Mouse (Mus musculus): ENCODE measurements at regions not wholly inside any gene's neighbourhood (a gene's known extent, or its start where the extent isn't known, plus 50 kb on each side); places are given as distances from the start of the nearest gene placed in this dataset.
"Not testable (repeated sequence)": the region's sequence is repeated elsewhere in the genome, so short reads cannot be mapped to it uniquely, and the experiment has no call there.

GRCm38 (mm10) chr12:21680026-21680425 lies 262.6 kb upstream of the Ywhaq start:
- not testable (repeated sequence) for H3K9ac ChIP-seq; H3K36me3 ChIP-seq; H3K4me3 ChIP-seq; H3K27ac ChIP-seq (ENCODE audit: poor library complexity, severe bottlenecking); H3K4me2 ChIP-seq; H3K4me1 ChIP-seq (replicated peaks); ATAC-seq (ENCODE audit: insufficient number of reproducible peaks, low FRiP score); H3K9me3 ChIP-seq (replicated peaks); H3K27me3 ChIP-seq (replicated peaks)
- WGBS, result 33% methylated on average over 4 of the region's 4 CpGs

DNA sequence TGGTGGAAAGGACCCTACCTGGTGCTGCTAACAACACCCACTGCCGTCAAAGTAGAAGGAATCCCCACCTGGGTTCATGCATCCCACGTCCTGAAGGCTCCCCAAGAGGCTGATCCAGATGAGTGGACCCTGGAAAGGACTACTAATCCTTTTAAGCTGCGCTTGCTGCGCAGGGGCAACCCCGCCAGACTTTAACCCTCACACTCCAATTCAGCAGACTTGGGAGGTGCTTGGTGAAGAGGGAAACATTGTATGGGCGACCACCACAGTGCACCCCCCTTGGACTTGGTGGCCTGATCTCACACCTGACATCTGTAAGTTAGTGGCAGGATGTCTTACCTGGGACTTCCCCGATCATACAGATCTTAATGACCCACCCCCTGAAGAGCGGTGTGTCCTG lies 231.9 kb upstream of the Ywhaq start:
- WGBS, result 74% methylated on average over 8 of the region's 8 CpGs
- H3K4me3 ChIP-seq; H3K36me3 ChIP-seq; H3K4me1 ChIP-seq (replicated peaks); H3K4me2 ChIP-seq; H3K27me3 ChIP-seq (replicated peaks); H3K9ac ChIP-seq; ATAC-seq (ENCODE audit: insufficient number of reproducible peaks, low FRiP score); H3K27ac ChIP-seq (ENCODE audit: poor library complexity, severe bottlenecking): not testable (repeated sequence)
- H3K9me3 ChIP-seq (replicated peaks), result peaks cover 77% of the 10 kb centered on the region

DNA sequence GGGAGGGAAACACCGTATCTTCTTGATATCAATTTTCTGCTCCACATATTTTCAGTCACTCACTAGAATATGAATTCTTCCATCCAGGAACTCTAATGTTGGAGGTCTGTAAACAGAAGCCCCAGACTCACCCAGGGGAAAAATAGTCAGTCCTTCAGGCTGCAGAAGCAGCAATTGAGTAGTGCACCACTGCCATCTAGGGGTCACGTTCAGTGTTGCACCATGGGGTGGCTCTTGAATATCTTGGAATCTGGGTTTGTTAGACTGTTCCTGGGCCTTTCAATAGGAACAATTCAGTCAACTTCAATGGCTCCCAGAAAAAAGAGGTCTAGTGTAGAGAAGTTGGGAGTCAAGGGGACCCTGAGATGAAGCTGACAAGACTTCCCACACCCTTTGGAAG lies 196.3 kb upstream of the Ywhaq start:
- not testable (repeated sequence) for H3K4me3 ChIP-seq; H3K9ac ChIP-seq; H3K4me1 ChIP-seq (replicated peaks); H3K9me3 ChIP-seq (replicated peaks); H3K27ac ChIP-seq (ENCODE audit: poor library complexity, severe bottlenecking); H3K4me2 ChIP-seq; ATAC-seq (ENCODE audit: insufficient number of reproducible peaks, low FRiP score); H3K27me3 ChIP-seq (replicated peaks); H3K36me3 ChIP-seq
- 12% methylated on average over 2 of the region's 2 CpGs for WGBS

DNA sequence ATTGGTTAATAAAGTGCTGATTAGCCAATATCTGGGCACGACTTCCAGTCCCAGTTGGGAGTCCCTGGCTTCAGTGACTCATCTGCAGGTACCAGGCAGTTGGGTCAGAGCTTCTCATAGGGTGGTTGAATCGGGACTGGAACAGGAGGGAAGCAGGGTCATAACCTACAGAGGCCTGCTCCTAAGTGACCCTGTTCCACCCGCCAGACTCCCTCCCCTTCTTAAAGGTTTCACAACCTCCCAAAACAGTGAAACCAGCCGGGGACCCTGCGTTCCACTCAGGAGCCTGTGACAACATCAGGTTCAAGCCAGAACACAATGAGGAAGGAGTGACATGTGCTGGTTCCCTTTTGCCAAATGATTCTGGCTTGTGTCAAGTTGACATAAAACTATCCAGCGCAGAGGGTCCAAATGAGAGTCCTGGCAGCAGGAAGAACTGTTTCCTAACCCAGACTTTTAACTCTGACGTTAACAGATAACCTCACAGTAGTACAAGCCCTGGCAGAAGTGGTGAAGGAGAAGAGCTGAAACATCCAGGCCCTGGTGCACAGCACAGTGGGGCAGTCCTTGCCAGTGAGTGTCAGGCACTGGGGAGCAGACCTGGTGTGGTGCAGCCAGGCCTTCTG lies 151.1 kb upstream of the Ywhaq start:
- H3K4me1 ChIP-seq (replicated peaks), result no peaks in the 10 kb centered on the region
- WGBS, result 46% methylated on average over 7 of the region's 7 CpGs
- no peak overlapping the region for H3K4me2 ChIP-seq
- H3K9me3 ChIP-seq (replicated peaks), result no peaks in the 10 kb centered on the region
- no peak for ATAC-seq (ENCODE audit: insufficient number of reproducible peaks, low FRiP score)
- no peaks in the 10 kb centered on the region for H3K36me3 ChIP-seq
- no peak overlapping the region for H3K9ac ChIP-seq
- no peak overlapping the region for H3K27ac ChIP-seq (ENCODE audit: poor library complexity, severe bottlenecking)
- no peak overlapping the region for H3K4me3 ChIP-seq
- H3K27me3 ChIP-seq (replicated peaks), result no peaks in the 10 kb centered on the region

GRCm38 (mm10) chr12:21543962-21544361 lies 126.5 kb upstream of the Ywhaq start:
- not testable (repeated sequence) for H3K36me3 ChIP-seq; H3K27me3 ChIP-seq (replicated peaks); H3K9me3 ChIP-seq (replicated peaks); H3K27ac ChIP-seq (ENCODE audit: poor library complexity, severe bottlenecking); H3K4me1 ChIP-seq (replicated peaks); H3K4me2 ChIP-seq; H3K4me3 ChIP-seq; H3K9ac ChIP-seq; ATAC-seq (ENCODE audit: insufficient number of reproducible peaks, low FRiP score)
- 66% methylated on average over 2 of the region's 2 CpGs for WGBS

- H3K4me2 ChIP-seq, result peak overlapping the region; percentile 72
- WGBS, result 1% methylated on average over 34 of the region's 34 CpGs
- peak; percentile 76 for ATAC-seq (ENCODE audit: insufficient number of reproducible peaks, low FRiP score)
- peak overlapping the region; percentile 70 for H3K9ac ChIP-seq
- not testable (repeated sequence) for H3K36me3 ChIP-seq; H3K9me3 ChIP-seq (replicated peaks); H3K4me1 ChIP-seq (replicated peaks); H3K27me3 ChIP-seq (replicated peaks)
- peak overlapping the region; percentile 49 for H3K27ac ChIP-seq (ENCODE audit: poor library complexity, severe bottlenecking)
- peak overlapping the region; percentile 69 for H3K4me3 ChIP-seq
Measured at GRCm38 (mm10) chr12:21543153-21543894, 125.9 kb upstream of the Ywhaq start.

DNA sequence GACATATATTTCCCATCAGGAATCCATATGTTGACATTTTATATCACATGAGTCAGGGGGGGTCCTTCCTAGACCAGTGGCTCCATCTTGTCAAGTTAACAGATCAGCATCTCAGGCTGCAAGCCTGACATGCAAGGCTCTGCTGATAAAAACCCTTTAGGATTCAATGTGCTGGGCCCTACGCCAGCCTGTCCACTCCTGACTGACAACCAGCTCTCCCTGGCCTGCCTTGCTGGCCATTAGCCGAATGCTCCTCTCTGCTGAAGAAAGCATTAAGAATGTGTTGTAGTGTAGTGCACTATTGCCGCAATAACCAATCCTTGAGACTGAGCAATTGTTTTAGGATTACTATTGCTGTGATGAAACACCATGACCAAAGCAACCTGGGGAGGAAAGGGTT lies 114.3 kb upstream of the Ywhaq start:
- H3K4me1 ChIP-seq (replicated peaks), result peaks cover 14% of the 10 kb centered on the region
- H3K9ac ChIP-seq, result no peak overlapping the region
- 66% methylated on average over 3 of the region's 3 CpGs for WGBS
- 0 out of 2 replicates have a peak, but pooled peaks cover 4% of the 10 kb centered on the region for H3K9me3 ChIP-seq (replicated peaks)
- H3K4me3 ChIP-seq, result no peak overlapping the region
- H3K27ac ChIP-seq (ENCODE audit: poor library complexity, severe bottlenecking), result no peak overlapping the region
- H3K27me3 ChIP-seq (replicated peaks), result no peaks in the 10 kb centered on the region
- no peaks in the 10 kb centered on the region for H3K36me3 ChIP-seq
- ATAC-seq (ENCODE audit: insufficient number of reproducible peaks, low FRiP score), result no peak
- no peak overlapping the region for H3K4me2 ChIP-seq

- WGBS, result 61% methylated on average over 3 of the region's 3 CpGs
- Histone ChIP-seq H3K27ac (ENCODE audit: poor library complexity, severe bottlenecking) (peak overlapping the region; percentile 3; the same call in 1 of the 2 replicates), H3K4me1 (replicated peaks) (peaks cover 14% of the 10 kb centered on the region)
- not testable (repeated sequence) for ATAC-seq (ENCODE audit: insufficient number of reproducible peaks, low FRiP score); H3K9ac ChIP-seq; H3K27me3 ChIP-seq (replicated peaks); H3K4me3 ChIP-seq; H3K9me3 ChIP-seq (replicated peaks); H3K36me3 ChIP-seq; H3K4me2 ChIP-seq
Measured at GRCm38 (mm10) chr12:21529367-21529766, 111.9 kb upstream of the Ywhaq start.

GRCm38 (mm10) chr12:21527336-21527735 lies 109.9 kb upstream of the Ywhaq start:
- not testable (repeated sequence) for H3K9ac ChIP-seq; H3K36me3 ChIP-seq; H3K27ac ChIP-seq (ENCODE audit: poor library complexity, severe bottlenecking); H3K9me3 ChIP-seq (replicated peaks); H3K4me3 ChIP-seq; H3K4me2 ChIP-seq; ATAC-seq (ENCODE audit: insufficient number of reproducible peaks, low FRiP score); H3K27me3 ChIP-seq (replicated peaks)
- 83% methylated on average over 8 of the region's 8 CpGs for WGBS
- H3K4me1 ChIP-seq (replicated peaks), result peaks cover 14% of the 10 kb centered on the region

GRCm38 (mm10) chr12:21526906-21527305 lies 109.5 kb upstream of the Ywhaq start:
- 79% methylated on average over 2 of the region's 2 CpGs for WGBS
- not testable (repeated sequence) for H3K27ac ChIP-seq (ENCODE audit: poor library complexity, severe bottlenecking); H3K36me3 ChIP-seq; H3K9ac ChIP-seq; H3K4me3 ChIP-seq; H3K9me3 ChIP-seq (replicated peaks); H3K4me2 ChIP-seq; H3K27me3 ChIP-seq (replicated peaks); ATAC-seq (ENCODE audit: insufficient number of reproducible peaks, low FRiP score)
- H3K4me1 ChIP-seq (replicated peaks), result peaks cover 14% of the 10 kb centered on the region

GRCm38 (mm10) chr12:21525567-21525966 lies 108.1 kb upstream of the Ywhaq start:
- ATAC-seq (ENCODE audit: insufficient number of reproducible peaks, low FRiP score); H3K9ac ChIP-seq: not testable (repeated sequence)

GRCm38 (mm10) chr12:21522621-21523020 lies 105.2 kb upstream of the Ywhaq start:
- WGBS, result 49% methylated on average over 3 of the region's 3 CpGs
- Histone ChIP-seq H3K27ac (ENCODE audit: poor library complexity, severe bottlenecking) (no peak overlapping the region), H3K27me3 (replicated peaks) (no peaks in the 10 kb centered on the region), H3K4me2 (no peak overlapping the region), H3K9ac (no peak overlapping the region), H3K4me3 (no peak overlapping the region), H3K36me3 (no peaks in the 10 kb centered on the region), H3K4me1 (replicated peaks) (peaks cover 31% of the 10 kb centered on the region), H3K9me3 (replicated peaks) (no peaks in the 10 kb centered on the region)
- no peak for ATAC-seq (ENCODE audit: insufficient number of reproducible peaks, low FRiP score)

More at GRCm38 (mm10) chr12:21525567-21525966, 108.1 kb upstream of the Ywhaq start:
- H3K27me3 ChIP-seq (replicated peaks); H3K27ac ChIP-seq (ENCODE audit: poor library complexity, severe bottlenecking); H3K4me3 ChIP-seq; H3K9me3 ChIP-seq (replicated peaks); H3K4me2 ChIP-seq; H3K36me3 ChIP-seq: not testable (repeated sequence)
- peaks cover 24% of the 10 kb centered on the region for H3K4me1 ChIP-seq (replicated peaks)
- WGBS, result 39% methylated on average over 6 of the region's 6 CpGs
